In the genomic region with DNA sequence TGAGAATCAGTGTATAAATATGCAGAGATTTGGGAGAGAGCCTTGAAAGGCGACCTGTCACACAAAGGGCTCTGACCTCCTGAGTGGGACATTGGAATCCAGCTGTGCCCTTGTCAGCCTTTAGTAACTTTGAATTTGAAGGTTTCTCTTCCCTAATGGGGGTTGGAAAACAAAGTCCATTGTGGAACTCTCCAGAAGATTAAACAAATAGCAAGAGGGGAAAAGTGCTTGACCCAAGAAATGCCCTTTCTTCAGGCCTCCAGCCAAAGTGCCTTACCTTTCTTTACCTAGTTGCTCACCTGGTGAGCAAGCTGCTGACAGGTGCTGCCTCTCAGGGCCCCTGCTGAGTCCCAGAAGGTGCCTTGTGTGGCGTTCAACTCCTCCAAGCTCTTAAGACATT, we compare ENCODE assay signal across 14 mouse cellular contexts.
DNase-seq lines count a peak whose midpoint lies in the region; ATAC-seq and TF ChIP-seq lines count a peak whose summit lies in the region.
"Had no signal": no experiment of that assay in that cellular context is flagged by ENCODE, and none has a peak within 500 bp of the region (broad histone marks: within the 10 kb centered on the region; RNA-seq: fewer than 3 reads in every experiment).

No protein-coding gene starts in this region.

- TF ChIP-seq CTCF in heart, adult 2 months (IDR thresholded peaks at IDR 0.05): no peak
- no peak for TF ChIP-seq CTCF in layer of hippocampus, adult 2 months (conservative IDR thresholded peaks at IDR 0.05)
- TF ChIP-seq CTCF in liver, postnatal 0 days (IDR thresholded peaks at IDR 0.05; ENCODE audit: low read depth): no peak

- no peaks in the 10 kb centered on the region for H3K27me3 ChIP-seq in heart, adult 2 months (ENCODE audit: control insufficient read depth, insufficient read depth, low read length)
- H3K27me3 ChIP-seq in liver, postnatal 0 days (ENCODE audit: insufficient read depth, low read length): no peaks in the 10 kb centered on the region
- H3K27me3 ChIP-seq in myocyte (ENCODE audit: control insufficient read depth, insufficient read depth, insufficient read length): no peaks in the 10 kb centered on the region
- H3K27me3 ChIP-seq: embryonic facial prominence, embryonic 12.5 days; limb, embryonic 12.5 days had no signal

- H3ac ChIP-seq in myocyte (ENCODE audit: control insufficient read depth, insufficient read length): no peak overlapping the region

- peaks cover 8% of the 10 kb centered on the region for H3K36me3 ChIP-seq in heart, adult 2 months (ENCODE audit: control insufficient read depth, insufficient read depth, low read length)
- H3K36me3 ChIP-seq in liver, postnatal 0 days (replicated peaks; ENCODE audit: insufficient read depth, low read length): no peaks in the 10 kb centered on the region
- H3K36me3 ChIP-seq in myocyte (ENCODE audit: control insufficient read depth, insufficient read depth): no peaks in the 10 kb centered on the region
- H3K36me3 ChIP-seq: embryonic facial prominence, embryonic 12.5 days; limb, embryonic 12.5 days; midbrain, embryonic 10.5 days had no signal

- H3K9me3 ChIP-seq in liver, postnatal 0 days (ENCODE audit: low read length): no peaks in the 10 kb centered on the region
- H3K9me3 ChIP-seq: embryonic facial prominence, embryonic 12.5 days; G1E; limb, embryonic 12.5 days; midbrain, embryonic 10.5 days had no signal

- no peak for DNase-seq in heart, adult 2 months
- DNase-seq in heart, adult 11 months: no peak
- DNase-seq in layer of hippocampus, adult 2 months (ENCODE audit: low spot score in 2 of 2): no peak
- no peak for DNase-seq in layer of hippocampus, adult 8-10 months (ENCODE audit: low spot score in 2 of 2)
- DNase-seq in liver, postnatal 0 days: no peak
- no peak for DNase-seq in gastrocnemius, postnatal 36 days
- no peak for DNase-seq in right cerebral cortex, postnatal 4 days
- DNase-seq: cerebellum, postnatal 10 days; forebrain, postnatal 0 days had no signal

- H3K79me2 ChIP-seq in heart, adult 2 months (replicated peaks; ENCODE audit: control insufficient read depth, insufficient read depth, low read length): no peaks in the 10 kb centered on the region
- H3K79me2 ChIP-seq in myocyte (ENCODE audit: control insufficient read depth, insufficient read depth): no peaks in the 10 kb centered on the region

- H3K9ac ChIP-seq in heart, adult 2 months (ENCODE audit: low read depth, low read length): no peak overlapping the region
- 0 out of 2 replicates have a peak overlapping the region, but pooled peaks have one; percentile 26 for H3K9ac ChIP-seq in liver, postnatal 0 days (replicated peaks)
- H3K9ac ChIP-seq: embryonic facial prominence, embryonic 12.5 days; forebrain, postnatal 0 days; limb, embryonic 12.5 days had no signal

- peak overlapping the region; percentile 44 for H3K27ac ChIP-seq in heart, adult 2 months
- H3K27ac ChIP-seq in layer of hippocampus, adult 2 months: peak overlapping the region; percentile 87
- peak overlapping the region; percentile 90 for H3K27ac ChIP-seq in liver, postnatal 0 days (ENCODE audit: low read depth)
- H3K27ac ChIP-seq: limb, embryonic 12.5 days; midbrain, embryonic 10.5 days had no signal

- ATAC-seq in liver, postnatal 0 days: no peak
- ATAC-seq: forebrain, postnatal 0 days had no signal

- H3K4me3 ChIP-seq in heart, adult 2 months: no peak overlapping the region
- no peak overlapping the region for H3K4me3 ChIP-seq in layer of hippocampus, adult 2 months
- H3K4me3 ChIP-seq in liver, postnatal 0 days (ENCODE audit: low read depth, low read length): no peak overlapping the region
- no peak overlapping the region for H3K4me3 ChIP-seq in myocyte
- H3K4me3 ChIP-seq: embryonic facial prominence, embryonic 12.5 days; limb, embryonic 12.5 days; midbrain, embryonic 10.5 days had no signal

- H3K4me1 ChIP-seq in heart, adult 2 months (ENCODE audit: control insufficient read depth, insufficient read depth, low read length): peaks cover 16% of the 10 kb centered on the region
- peaks cover 28% of the 10 kb centered on the region for H3K4me1 ChIP-seq in liver, postnatal 0 days (ENCODE audit: insufficient read depth)

- whole genome bisulfite sequencing in heart, adult 2 months: 88% methylated on average over 2 of the region's 2 CpGs
- 66% methylated on average over 2 of the region's 2 CpGs for WGBS in liver, postnatal 0 days (ENCODE audit: insufficient replicate concordance)

- no peak overlapping the region for H3K4me2 ChIP-seq in liver, postnatal 0 days (ENCODE audit: low read depth, low read length)
- H3K4me2 ChIP-seq in myocyte (ENCODE audit: low read depth): peak overlapping the region; percentile 82
- H3K4me2 ChIP-seq: embryonic facial prominence, embryonic 12.5 days; limb, embryonic 12.5 days had no signal

- TF ChIP-seq POLR2A in heart, adult 2 months (IDR thresholded peaks at IDR 0.05; ENCODE audit: insufficient read depth, low read depth, low read length): no peak
- no peak for TF ChIP-seq POLR2A in myocyte (IDR thresholded peaks at IDR 0.05; ENCODE audit: insufficient read length, low read depth)

- intact Hi-C loops in heart, adult 2 months (cut with DNase I): no loop called here
- intact Hi-C loops in gastrocnemius, postnatal 36 days (cut with DNase I): no loop called here

- TF ChIP-seq EP300 in heart, adult 2 months (IDR thresholded peaks at IDR 0.05; ENCODE audit: insufficient read depth, low read depth, low read length): no peak
- no peak for TF ChIP-seq EP300 in liver, postnatal 0 days (IDR thresholded peaks at IDR 0.05; ENCODE audit: low read depth)

TF ChIP-seq in myocyte, 11 proteins besides CTCF, POLR2A, EP300 and RAD21:
- TF ChIP-seq TCF12 (IDR thresholded peaks at IDR 0.05; ENCODE audit: insufficient read depth, poor library complexity, severe bottlenecking): no peak
- no peak for TF ChIP-seq MAX (IDR thresholded peaks at IDR 0.05; ENCODE audit: low read depth)
- TF ChIP-seq CEBPB (IDR thresholded peaks at IDR 0.05; ENCODE audit: insufficient read depth, poor library complexity, severe bottlenecking): no peak
- no peak for TF ChIP-seq MYOD1 (IDR thresholded peaks at IDR 0.05; ENCODE audit: control insufficient read depth in 1 of 3, insufficient read length in 2 of 3, low read depth in 2 of 3)
- TF ChIP-seq USF1 (IDR thresholded peaks at IDR 0.05; ENCODE audit: low read depth): no peak
- TF ChIP-seq SRF (IDR thresholded peaks at IDR 0.05; ENCODE audit: control insufficient read depth, insufficient read length, low read depth): no peak
- no peak for TF ChIP-seq MYOG (IDR thresholded peaks at IDR 0.05; ENCODE audit: control insufficient read depth in 1 of 3, insufficient read depth in 1 of 3, insufficient read length in 2 of 3, low read depth in 2 of 3)
- TF ChIP-seq POLR2AphosphoS2 (IDR thresholded peaks at IDR 0.05; ENCODE audit: insufficient read length, low read depth): no peak
- no peak for TF ChIP-seq E2F4 (IDR thresholded peaks at IDR 0.05; ENCODE audit: insufficient read depth)
- TF ChIP-seq REST (IDR thresholded peaks at IDR 0.05; ENCODE audit: insufficient read depth, insufficient read length): no peak
- TF ChIP-seq TCF3 (IDR thresholded peaks at IDR 0.05; ENCODE audit: insufficient read length, low read depth): no peak
